Mouse (Mus musculus) midbrain, postnatal 0 days (tissue): Measurements from ENCODE around the gene Pdzph1. TPM values are rescaled to one million over a fixed set of nuclear protein-coding genes. Genes with fewer than 3 reads are reported as not detected.
A peak's percentile ranks its signal among the peaks of the same experiment; 100 is the strongest.

ENCODE experiments used
- ATAC-seq: fragments of 200-750 bp; cut with Nextera tagmentation; 2 replicates; pipeline ENCODE4 v1.8.0; 2017; ENCODE audit warnings: moderate number of reproducible peaks, mild to moderate bottlenecking, moderate TSS enrichment, moderate library complexity; ENCODE audit not compliant: low FRiP score
- DNase-seq: peaks from one replicate; pipeline ENCODE4 v3.0.0-alpha.2; 2015; ENCODE audit warnings: low spot score
- H3K27ac ChIP-seq: fragments of 300-500 bp; sonication (generic); 2 replicates; pipeline ENCODE4 v1.5.1; 2014; ENCODE audit warnings: low read depth, mild to moderate bottlenecking, low read length, mixed read lengths
- H3K27me3 ChIP-seq: fragments of 300-500 bp; sonication (generic); 2 replicates; pipeline ENCODE4 v1.6.1; 2014; ENCODE audit warnings: low read length, control low read depth, mixed read lengths; ENCODE audit not compliant: insufficient read depth
- H3K36me3 ChIP-seq: fragments of 300-500 bp; sonication (generic); 2 replicates; pipeline ENCODE4 v1.6.1; 2014; ENCODE audit warnings: low read length, control low read depth, mixed read lengths; ENCODE audit not compliant: insufficient read depth
- H3K4me1 ChIP-seq: fragments of 300-500 bp; sonication (generic); 2 replicates; pipeline ENCODE4 v1.6.1; 2014; ENCODE audit warnings: mild to moderate bottlenecking, control low read depth, antibody characterized with exemption, low read length, mixed read lengths; ENCODE audit not compliant: insufficient read depth
- H3K4me2 ChIP-seq: fragments of 300-500 bp; sonication (generic); 2 replicates; pipeline ENCODE4 v1.6.1; 2014; ENCODE audit warnings: low read depth, mild to moderate bottlenecking, low read length, mixed read lengths; ENCODE audit not compliant: poor library complexity, severe bottlenecking
- H3K4me3 ChIP-seq: fragments of 300-500 bp; sonication (generic); 2 replicates; pipeline ENCODE4 v1.5.1; 2014; ENCODE audit warnings: low read depth, mild to moderate bottlenecking, low read length, moderate library complexity
- H3K9ac ChIP-seq: fragments of 300-500 bp; sonication (generic); replicated peaks from 2 replicates; pipeline ENCODE4 v1.6.1; 2014; ENCODE audit warnings: mild to moderate bottlenecking, low read length, moderate library complexity, mixed read lengths; ENCODE audit not compliant: poor library complexity, severe bottlenecking
- H3K9me3 ChIP-seq: fragments of 300-500 bp; sonication (generic); 2 replicates; pipeline ENCODE4 v1.6.1; 2016; ENCODE audit warnings: low read length, control low read depth
- CTCF ChIP-seq: IDR thresholded peaks from 2 replicates; pipeline ENCODE4 v1.5.1; 2016; ENCODE audit warnings: antibody characterized with exemption, mild to moderate bottlenecking
- WGBS: fragments of 180-500 bp; shearing (Covaris S2); extraction: QIAGEN DNeasy Blood & Tissue Kit; methylation state at CpG from one replicate; pipeline ENCODE4 v1.1.7; 2014; 5-methylcytosine and 5-hydroxymethylcytosine counted together
- polyA plus RNA-seq: library from polyadenylated mRNA; unstranded; fragments of >200 nt; fragmentation: Nextera tagmentation; extraction: Ambion mirVana; gene quantifications from 2 replicates; pipeline ENCODE4 v1.2.1, GENCODE M21; 2015
- total RNA-seq: library from RNA; depleted of rRNA; stranded (reverse); fragments of >200 nt; gene quantifications from 2 replicates; pipeline ENCODE4 v1.2.3, GENCODE M21; 2014

Gene Pdzph1
- total and polyA plus RNA-seq, 2 experiments from 2014 or later: 2.2 to 6.4 TPM

GRCm38 (mm10) chr17:59018666-59019065, 27.5 kb upstream of the Pdzph1 start:
- H3K4me2 ChIP-seq: no peak overlapping the region
- H3K9ac ChIP-seq: no peak overlapping the region
- no peak overlapping the region for H3K4me3 ChIP-seq
- ATAC-seq (no peak), DNase-seq (no peak)
- no peaks in the 10 kb centered on the region for H3K4me1 ChIP-seq
- H3K27me3 ChIP-seq: no peaks in the 10 kb centered on the region
- no peaks in the 10 kb centered on the region for H3K36me3 ChIP-seq
- no peak overlapping the region for H3K27ac ChIP-seq
- H3K9me3 ChIP-seq: no peaks in the 10 kb centered on the region
- 82% methylated on average over 4 of the region's 4 CpGs for WGBS
- no peak for TF ChIP-seq CTCF

GRCm38 (mm10) chr17:59013091-59013459, 21.9 kb upstream of the Pdzph1 start, which contains the start of gene Nudt12:
Gene Nudt12 (minus strand): TSS chr17:59013372.
- Histone ChIP-seq H3K4me1 (no peaks in the 10 kb centered on the region), H3K27ac (no peak within 1 kb of the TSS), H3K9me3 (no peaks in the 10 kb centered on the region), H3K4me2 (peak within 1 kb of the TSS; percentile 91), H3K9ac (peak within 1 kb of the TSS; percentile 58), H3K4me3 (peak within 1 kb of the TSS; percentile 79), H3K27me3 (no peaks in the 10 kb centered on the region), H3K36me3 (no peaks in the 10 kb centered on the region)
- under 1% methylated on average over 22 of the region's 22 CpGs for whole genome bisulfite sequencing
- DNase-seq (peak; percentile 67), ATAC-seq (peak; percentile 86)
- TF ChIP-seq CTCF: peak; percentile 53

GRCm38 (mm10) chr17:59012421-59013090, 21.4 kb upstream of the Pdzph1 start:
- Histone ChIP-seq H3K9ac (peak overlapping the region; percentile 58), H3K27me3 (no peaks in the 10 kb centered on the region), H3K36me3 (no peaks in the 10 kb centered on the region), H3K9me3 (no peaks in the 10 kb centered on the region), H3K4me1 (no peaks in the 10 kb centered on the region), H3K4me3 (peak overlapping the region; percentile 79), H3K4me2 (peak overlapping the region; percentile 91), H3K27ac (no peak overlapping the region)
- ATAC-seq (peak; percentile 70), DNase-seq (no peak)
- 7% methylated on average over 15 of the region's 15 CpGs for WGBS
- no peak for TF ChIP-seq CTCF

- DNase-seq: no peak
- no peak overlapping the region for H3K4me2 ChIP-seq
- WGBS: 71% methylated on average over 13 of the region's 13 CpGs
These were observed 20.6 kb upstream of the Pdzph1 start for GRCm38 (mm10) chr17:59011546-59012307.

GRCm38 (mm10) chr17:58973237-58973636, 17.9 kb downstream of the Pdzph1 start:
- H3K9ac ChIP-seq: no peak overlapping the region
- H3K4me1 ChIP-seq: no peaks in the 10 kb centered on the region
- no peak overlapping the region for H3K27ac ChIP-seq
- H3K4me2 ChIP-seq: no peak overlapping the region
- no peaks in the 10 kb centered on the region for H3K36me3 ChIP-seq
- 35% methylated on average over 5 of the region's 5 CpGs for WGBS
- peak; percentile 2 for DNase-seq
- no peak overlapping the region for H3K4me3 ChIP-seq
- TF ChIP-seq CTCF: no peak
- no peaks in the 10 kb centered on the region for H3K9me3 ChIP-seq
- ATAC-seq: no peak
- H3K27me3 ChIP-seq: no peaks in the 10 kb centered on the region

More at GRCm38 (mm10) chr17:59011546-59012307, 20.6 kb upstream of the Pdzph1 start:
- Histone ChIP-seq H3K36me3 (no peaks in the 10 kb centered on the region), H3K9ac (no peak overlapping the region), H3K4me3 (no peak overlapping the region), H3K4me1 (no peaks in the 10 kb centered on the region), H3K9me3 (no peaks in the 10 kb centered on the region), H3K27me3 (no peaks in the 10 kb centered on the region), H3K27ac (no peak overlapping the region)
- TF ChIP-seq CTCF: no peak
- no peak for ATAC-seq

- Histone ChIP-seq H3K4me3 (no peak overlapping the region), H3K27me3 (no peaks in the 10 kb centered on the region), H3K36me3 (no peaks in the 10 kb centered on the region), H3K9ac (no peak overlapping the region), H3K9me3 (no peaks in the 10 kb centered on the region), H3K27ac (no peak overlapping the region), H3K4me2 (no peak overlapping the region), H3K4me1 (no peaks in the 10 kb centered on the region)
- no peak for DNase-seq
- no peak for ATAC-seq
- TF ChIP-seq CTCF: peak; percentile 30
- WGBS: 36% methylated on average over 3 of the region's 3 CpGs
These were observed 31.3 kb downstream of the Pdzph1 start for GRCm38 (mm10) chr17:58959905-58960304.
